Mouse (Mus musculus) stomach, embryonic 16.5 days (tissue): Measurements from ENCODE around the gene Pde3a. TPM values are rescaled to one million over a fixed set of nuclear protein-coding genes. Genes with fewer than 3 reads are reported as not detected.

Source experiments
- ATAC-seq: fragments of 200-750 bp; cut with Nextera tagmentation; 2 replicates; pipeline ENCODE4 v1.8.0; 2017; ENCODE audit warnings: moderate number of reproducible peaks, moderate TSS enrichment; ENCODE audit not compliant: insufficient read depth, low FRiP score
- H3K27ac ChIP-seq: fragments of 300-500 bp; sonication (generic); 2 replicates; pipeline ENCODE4 v1.5.1; 2014; ENCODE audit warnings: low read length
- H3K27me3 ChIP-seq: fragments of 300-500 bp; sonication (generic); 2 replicates; pipeline ENCODE4 v1.6.1; 2014; ENCODE audit warnings: low read length, control low read depth, mixed read lengths; ENCODE audit not compliant: control insufficient read depth, insufficient read depth
- H3K36me3 ChIP-seq: fragments of 300-500 bp; sonication (generic); 2 replicates; pipeline ENCODE4 v1.6.1; 2014; ENCODE audit warnings: low read length; ENCODE audit not compliant: control insufficient read depth, insufficient read depth
- H3K4me1 ChIP-seq: fragments of 300-500 bp; sonication (generic); 2 replicates; pipeline ENCODE4 v1.6.1; 2014; ENCODE audit warnings: low read length, control low read depth, mixed read lengths; ENCODE audit not compliant: control insufficient read depth, insufficient read depth
- H3K4me2 ChIP-seq: fragments of 300-500 bp; sonication (generic); 2 replicates; pipeline ENCODE4 v1.6.1; 2014; ENCODE audit warnings: low read depth, low read length, mixed read lengths
- H3K4me3 ChIP-seq: fragments of 300-500 bp; sonication (generic); replicated peaks from 2 replicates; pipeline ENCODE4 v1.5.1; 2014; ENCODE audit warnings: mild to moderate bottlenecking, low read length
- H3K9ac ChIP-seq: fragments of 300-500 bp; sonication (generic); 2 replicates; pipeline ENCODE4 v1.6.1; 2014; ENCODE audit warnings: low read length
- H3K9me3 ChIP-seq: fragments of 300-500 bp; sonication (generic); replicated peaks from 2 replicates; pipeline ENCODE4 v1.6.1; 2016; ENCODE audit warnings: low read length, control low read depth; ENCODE audit not compliant: control insufficient read depth
- WGBS: fragments of 180-500 bp; shearing (Covaris S2); extraction: QIAGEN DNeasy Blood & Tissue Kit; methylation state at CpG from one replicate; pipeline ENCODE4 v1.1.7; 2014; 5-methylcytosine and 5-hydroxymethylcytosine counted together
- polyA plus RNA-seq: library from polyadenylated mRNA; unstranded; fragments of >200 nt; fragmentation: Nextera tagmentation; extraction: Ambion mirVana; gene quantifications from 2 replicates; pipeline ENCODE4 v1.2.1, GENCODE M21; 2015

The Pde3a gene
- polyA plus RNA-seq, 1 experiment from 2014 or later = 9.6 TPM

GRCm38 (mm10) chr6:141541136-141541535 is 292.1 kb downstream of the Pde3a start:
- Histone ChIP-seq H3K36me3 (no peaks in the 10 kb centered on the region), H3K4me2 (no peak overlapping the region), H3K9ac (no peak overlapping the region), H3K4me1 (no peaks in the 10 kb centered on the region), H3K27me3 (no peaks in the 10 kb centered on the region), H3K9me3 (no peaks in the 10 kb centered on the region), H3K27ac (no peak overlapping the region), H3K4me3 (no peak overlapping the region)
- 69% methylated on average over 1 of the region's 1 CpGs for WGBS
- no peak for ATAC-seq

GRCm38 (mm10) chr6:141543344-141543743 is 294.3 kb downstream of the Pde3a start:
- no peaks in the 10 kb centered on the region for H3K9me3 ChIP-seq
- no peak overlapping the region for H3K4me2 ChIP-seq
- ATAC-seq = no peak
- no peak overlapping the region for H3K4me3 ChIP-seq
- WGBS = 71% methylated on average over 7 of the region's 7 CpGs
- no peaks in the 10 kb centered on the region for H3K27me3 ChIP-seq
- no peak overlapping the region for H3K27ac ChIP-seq
- no peak overlapping the region for H3K9ac ChIP-seq
- H3K4me1 ChIP-seq = no peaks in the 10 kb centered on the region
- no peaks in the 10 kb centered on the region for H3K36me3 ChIP-seq
